Mouse (Mus musculus) E14TG2a.4 (cell line): ENCODE measurements at regions not wholly inside any gene's neighbourhood (a gene's known extent, or its start where the extent isn't known, plus 50 kb on each side); places are given as distances from the start of the nearest gene placed in this dataset.

Experiments used
- CTCF ChIP-seq: conservative IDR thresholded peaks from 2 replicates; pipeline ENCODE4 v1.5.1; 2014; ENCODE audit warnings: low read length
- NANOG ChIP-seq: IDR thresholded peaks from 2 replicates; pipeline ENCODE4 v1.6.1; 2014; ENCODE audit warnings: borderline replicate concordance, low read length, mixed read lengths
- POU5F1 ChIP-seq: IDR thresholded peaks from 2 replicates; pipeline ENCODE4 v1.6.1; 2014; ENCODE audit warnings: low read length, borderline replicate concordance

- TF ChIP-seq CTCF (no peak), NANOG (no peak), POU5F1 (no peak)
Measured at GRCm38 (mm10) chr2:48186161-48186560, 627.7 kb upstream of the Acvr2a start.
